Mouse (Mus musculus): ENCODE data around the gene Gstt4.

Gstt4 gene

GRCm38 (mm10) chr10:75835761-75836531 is 13.6 kb upstream of the Gstt4 start:
- peak; percentile 77 to 84 for DNase-seq (ENCODE audit: low spot score in 2 of 2)

- DNase-seq (ENCODE audit: low spot score in 2 of 2), result peak; percentile 60 to 61
Measured at GRCm38 (mm10) chr10:75835307-75835706, 13.0 kb upstream of the Gstt4 start.

GRCm38 (mm10) chr10:75834721-75835120 is 12.4 kb upstream of the Gstt4 start:
- no peak for DNase-seq (ENCODE audit: low spot score in 2 of 2)

GRCm38 (mm10) chr10:75834250-75834649 is 11.9 kb upstream of the Gstt4 start:
- peak; percentile 67 to 75 for DNase-seq (ENCODE audit: low spot score in 2 of 2)

GRCm38 (mm10) chr10:75833456-75834080 is 11.2 kb upstream of the Gstt4 start:
- peak in 1 of 2 experiments; percentile 33 for DNase-seq (ENCODE audit: low spot score in 2 of 2)

GRCm38 (mm10) chr10:75832272-75832895 is 10.0 kb upstream of the Gstt4 start:
- DNase-seq (ENCODE audit: low spot score in 2 of 2), result peak; percentile 51 to 74

GRCm38 (mm10) chr10:75830275-75830670 is 7.9 kb upstream of the Gstt4 start:
- no peak for DNase-seq (ENCODE audit: low spot score in 2 of 2)

GRCm38 (mm10) chr10:75829529-75830274 is 7.4 kb upstream of the Gstt4 start:
- DNase-seq (ENCODE audit: low spot score in 2 of 2), result no peak

- DNase-seq (ENCODE audit: low spot score in 2 of 2), result no peak
Measured at GRCm38 (mm10) chr10:75828500-75828931, 6.2 kb upstream of the Gstt4 start.

GRCm38 (mm10) chr10:75827668-75828360 is 5.5 kb upstream of the Gstt4 start:
- no peak for DNase-seq (ENCODE audit: low spot score in 2 of 2)

GRCm38 (mm10) chr10:75824530-75824929 is 2.2 kb upstream of the Gstt4 start:
- DNase-seq (ENCODE audit: low spot score in 2 of 2), result no peak

- DNase-seq (ENCODE audit: low spot score in 2 of 2), result no peak
Measured at GRCm38 (mm10) chr10:75823782-75824181, 1.4 kb upstream of the Gstt4 start.

GRCm38 (mm10) chr10:75819882-75820281 is 2.5 kb downstream of the Gstt4 start:
- DNase-seq (ENCODE audit: low spot score in 2 of 2), result no peak

- no peak for DNase-seq (ENCODE audit: low spot score in 2 of 2)
Measured at GRCm38 (mm10) chr10:75818641-75819040, 3.7 kb downstream of the Gstt4 start.

GRCm38 (mm10) chr10:75804217-75804616 is 18.1 kb downstream of the Gstt4 start:
- no peak for DNase-seq (ENCODE audit: low spot score in 2 of 2)

GRCm38 (mm10) chr10:75798176-75798696 is 24.1 kb downstream of the Gstt4 start, which contains the start of gene Gstt1:
Gstt1 (minus strand) TSS chr10:75798584.
- DNase-seq (ENCODE audit: low spot score in 2 of 2), result no peak

GRCm38 (mm10) chr10:75797619-75798175 is 24.6 kb downstream of the Gstt4 start:
- DNase-seq (ENCODE audit: low spot score in 2 of 2), result no peak

- DNase-seq (ENCODE audit: low spot score in 2 of 2), result no peak
Measured at GRCm38 (mm10) chr10:75796731-75797516, 25.4 kb downstream of the Gstt4 start.

GRCm38 (mm10) chr10:75794880-75795279 is 27.5 kb downstream of the Gstt4 start:
- no peak for DNase-seq (ENCODE audit: low spot score in 2 of 2)

- peak in 1 of 2 experiments; percentile 42 for DNase-seq (ENCODE audit: low spot score in 2 of 2)
Measured at GRCm38 (mm10) chr10:75790773-75791172, 31.6 kb downstream of the Gstt4 start.

All from thymus, postnatal 10 days (tissue).